Mouse (Mus musculus) kidney, embryonic 15.5 days (tissue): ENCODE measurements at regions not wholly inside any gene's neighbourhood (a gene's known extent, or its start where the extent isn't known, plus 50 kb on each side); places are given as distances from the start of the nearest gene placed in this dataset.
A peak's percentile ranks its signal among the peaks of the same experiment; 100 is the strongest.
"Not testable (repeated sequence)": the region's sequence is repeated elsewhere in the genome, so short reads cannot be mapped to it uniquely, and the experiment has no call there.

Experiments used
- ATAC-seq: fragments of 200-750 bp; cut with Nextera tagmentation; replicated peaks from 2 replicates; pipeline ENCODE4 v1.8.0; 2017; ENCODE audit warnings: moderate TSS enrichment; ENCODE audit not compliant: low FRiP score
- H3K27ac ChIP-seq: fragments of 300-500 bp; sonication (generic); 2 replicates; pipeline ENCODE4 v1.5.1; 2015; ENCODE audit warnings: mild to moderate bottlenecking, inconsistent platforms
- H3K27me3 ChIP-seq: fragments of 300-500 bp; sonication (generic); 2 replicates; pipeline ENCODE4 v1.6.1; 2015; ENCODE audit warnings: inconsistent platforms
- H3K36me3 ChIP-seq: fragments of 300-500 bp; sonication (generic); 2 replicates; pipeline ENCODE4 v1.6.1; 2015; ENCODE audit warnings: inconsistent platforms
- H3K4me1 ChIP-seq: fragments of 300-500 bp; sonication (generic); 2 replicates; pipeline ENCODE4 v1.6.1; 2015; ENCODE audit warnings: inconsistent platforms
- H3K4me2 ChIP-seq: fragments of 300-500 bp; sonication (generic); 2 replicates; pipeline ENCODE4 v1.6.1; 2015; ENCODE audit warnings: moderate library complexity, mild to moderate bottlenecking, inconsistent platforms
- H3K4me3 ChIP-seq: fragments of 300-500 bp; sonication (generic); replicated peaks from 2 replicates; pipeline ENCODE4 v1.5.1; 2015; ENCODE audit warnings: mild to moderate bottlenecking, inconsistent platforms
- H3K9ac ChIP-seq: fragments of 300-500 bp; sonication (generic); 2 replicates; pipeline ENCODE4 v1.6.1; 2015; ENCODE audit warnings: mild to moderate bottlenecking, inconsistent platforms
- H3K9me3 ChIP-seq: fragments of 300-500 bp; sonication (generic); replicated peaks from 2 replicates; pipeline ENCODE4 v1.6.1; 2016; ENCODE audit warnings: inconsistent platforms
- WGBS: fragments of 180-500 bp; shearing (Covaris S2); methylation state at CpG from one replicate; pipeline ENCODE4 v1.1.7; 2015; ENCODE audit warnings: mixed read lengths; 5-methylcytosine and 5-hydroxymethylcytosine counted together

- H3K36me3 ChIP-seq, H3K27ac ChIP-seq, H3K27me3 ChIP-seq, H3K4me2 ChIP-seq, H3K4me1 ChIP-seq, H3K9me3 ChIP-seq, H3K9ac ChIP-seq, H3K4me3 ChIP-seq, ATAC-seq: not testable (repeated sequence)
- 85% methylated on average over 6 of the region's 6 CpGs for WGBS
Observed at GRCm38 (mm10) chr6:107229843-107230242, 299.7 kb upstream of the Lrrn1 start.

- 86% methylated on average over 3 of the region's 3 CpGs for WGBS
- Histone ChIP-seq H3K27ac (no peak overlapping the region), H3K4me2 (no peak overlapping the region), H3K4me1 (no peaks in the 10 kb centered on the region), H3K27me3 (no peaks in the 10 kb centered on the region), H3K4me3 (no peak overlapping the region), H3K9ac (no peak overlapping the region), H3K36me3 (no peaks in the 10 kb centered on the region), H3K9me3 (no peaks in the 10 kb centered on the region)
- no peak for ATAC-seq
Observed at GRCm38 (mm10) chr6:107237692-107238091, 291.9 kb upstream of the Lrrn1 start.

- no peaks in the 10 kb centered on the region for H3K27me3 ChIP-seq
Observed at GRCm38 (mm10) chr6:107243981-107244380, 285.6 kb upstream of the Lrrn1 start.

GRCm38 (mm10) chr6:107280348-107280747 is 249.2 kb upstream of the Lrrn1 start:
- Histone ChIP-seq H3K27ac (no peak overlapping the region), H3K9ac (no peak overlapping the region), H3K9me3 (no peaks in the 10 kb centered on the region), H3K4me3 (no peak overlapping the region), H3K4me2 (no peak overlapping the region), H3K36me3 (no peaks in the 10 kb centered on the region), H3K4me1 (no peaks in the 10 kb centered on the region), H3K27me3 (no peaks in the 10 kb centered on the region)
- ATAC-seq, result no peak
- WGBS, result 96% methylated on average over 15 of the region's 15 CpGs

More at GRCm38 (mm10) chr6:107243981-107244380, 285.6 kb upstream of the Lrrn1 start:
- no peak overlapping the region for H3K4me3 ChIP-seq
- no peak overlapping the region for H3K27ac ChIP-seq
- ATAC-seq, result no peak
- no peaks in the 10 kb centered on the region for H3K36me3 ChIP-seq
- no peaks in the 10 kb centered on the region for H3K4me1 ChIP-seq
- WGBS, result 49% methylated on average over 3 of the region's 3 CpGs
- no peaks in the 10 kb centered on the region for H3K9me3 ChIP-seq
- no peak overlapping the region for H3K4me2 ChIP-seq
- H3K9ac ChIP-seq, result no peak overlapping the region

- H3K9ac ChIP-seq, result no peak overlapping the region
- H3K4me3 ChIP-seq, result no peak overlapping the region
- no peaks in the 10 kb centered on the region for H3K9me3 ChIP-seq
- 86% methylated on average over 3 of the region's 3 CpGs for WGBS
- no peaks in the 10 kb centered on the region for H3K4me1 ChIP-seq
- no peaks in the 10 kb centered on the region for H3K27me3 ChIP-seq
- no peak overlapping the region for H3K27ac ChIP-seq
- no peak for ATAC-seq
- H3K36me3 ChIP-seq, result no peaks in the 10 kb centered on the region
- no peak overlapping the region for H3K4me2 ChIP-seq
Observed at GRCm38 (mm10) chr6:107290850-107291249, 238.7 kb upstream of the Lrrn1 start.

- Histone ChIP-seq H3K27ac (no peak overlapping the region), H3K27me3 (no peaks in the 10 kb centered on the region), H3K4me2 (no peak overlapping the region), H3K9ac (no peak overlapping the region), H3K9me3 (no peaks in the 10 kb centered on the region), H3K4me3 (no peak overlapping the region), H3K4me1 (no peaks in the 10 kb centered on the region), H3K36me3 (no peaks in the 10 kb centered on the region)
- ATAC-seq, result no peak
- WGBS, result 90% methylated on average over 1 of the region's 1 CpGs
Observed at GRCm38 (mm10) chr6:107303676-107304369, 225.7 kb upstream of the Lrrn1 start.

- ATAC-seq, result no peak
- Histone ChIP-seq H3K4me1 (no peaks in the 10 kb centered on the region), H3K4me3 (no peak overlapping the region), H3K36me3 (no peaks in the 10 kb centered on the region), H3K4me2 (no peak overlapping the region), H3K27me3 (no peaks in the 10 kb centered on the region), H3K27ac (no peak overlapping the region), H3K9me3 (no peaks in the 10 kb centered on the region), H3K9ac (no peak overlapping the region)
- WGBS, result 88% methylated on average over 1 of the region's 1 CpGs
Observed at GRCm38 (mm10) chr6:107319565-107319964, 210.0 kb upstream of the Lrrn1 start.

GRCm38 (mm10) chr6:107350503-107350902 is 179.1 kb upstream of the Lrrn1 start:
- H3K36me3 ChIP-seq, result no peaks in the 10 kb centered on the region
- WGBS, result 72% methylated on average over 4 of the region's 4 CpGs
- no peak overlapping the region for H3K4me3 ChIP-seq
- no peaks in the 10 kb centered on the region for H3K4me1 ChIP-seq
- H3K27ac ChIP-seq, result no peak overlapping the region
- ATAC-seq, result no peak
- H3K4me2 ChIP-seq, result no peak overlapping the region
- no peaks in the 10 kb centered on the region for H3K9me3 ChIP-seq
- H3K27me3 ChIP-seq, result no peaks in the 10 kb centered on the region
- H3K9ac ChIP-seq, result no peak overlapping the region

GRCm38 (mm10) chr6:107375274-107375673 is 154.3 kb upstream of the Lrrn1 start:
- Histone ChIP-seq H3K9ac (no peak overlapping the region), H3K9me3 (no peaks in the 10 kb centered on the region)
- ATAC-seq, result 0 out of 2 replicates have a peak, but pooled peaks have one; percentile 43

GRCm38 (mm10) chr6:107378489-107378888 is 151.1 kb upstream of the Lrrn1 start:
- WGBS, result 84% methylated on average over 1 of the region's 1 CpGs
- H3K9ac ChIP-seq, result no peak overlapping the region
- H3K4me3 ChIP-seq, result no peak overlapping the region
- no peaks in the 10 kb centered on the region for H3K9me3 ChIP-seq
- no peak overlapping the region for H3K27ac ChIP-seq
- no peaks in the 10 kb centered on the region for H3K27me3 ChIP-seq
- no peak for ATAC-seq
- H3K4me1 ChIP-seq, result no peaks in the 10 kb centered on the region
- no peak overlapping the region for H3K4me2 ChIP-seq
- no peaks in the 10 kb centered on the region for H3K36me3 ChIP-seq

More at GRCm38 (mm10) chr6:107375274-107375673, 154.3 kb upstream of the Lrrn1 start:
- no peaks in the 10 kb centered on the region for H3K4me1 ChIP-seq
- H3K27ac ChIP-seq, result no peak overlapping the region
- H3K4me2 ChIP-seq, result no peak overlapping the region
- H3K36me3 ChIP-seq, result no peaks in the 10 kb centered on the region
- no peaks in the 10 kb centered on the region for H3K27me3 ChIP-seq
- no peak overlapping the region for H3K4me3 ChIP-seq

- H3K4me1 ChIP-seq, result no peaks in the 10 kb centered on the region
- H3K27me3 ChIP-seq, result no peaks in the 10 kb centered on the region
- no peak overlapping the region for H3K9ac ChIP-seq
- 65% methylated on average over 1 of the region's 1 CpGs for WGBS
- H3K9me3 ChIP-seq, result no peaks in the 10 kb centered on the region
- no peak for ATAC-seq
- H3K36me3 ChIP-seq, result no peaks in the 10 kb centered on the region
- H3K4me2 ChIP-seq, result no peak overlapping the region
- no peak overlapping the region for H3K4me3 ChIP-seq
- H3K27ac ChIP-seq, result no peak overlapping the region
Observed at GRCm38 (mm10) chr6:107380621-107381020, 148.9 kb upstream of the Lrrn1 start.

- ATAC-seq, result no peak
- Histone ChIP-seq H3K9ac (no peak overlapping the region), H3K4me1 (no peaks in the 10 kb centered on the region), H3K9me3 (no peaks in the 10 kb centered on the region), H3K4me2 (no peak overlapping the region), H3K27ac (no peak overlapping the region), H3K36me3 (no peaks in the 10 kb centered on the region), H3K27me3 (no peaks in the 10 kb centered on the region), H3K4me3 (no peak overlapping the region)
- WGBS, result 60% methylated on average over 7 of the region's 7 CpGs
Observed at GRCm38 (mm10) chr6:107386094-107386678, 143.4 kb upstream of the Lrrn1 start.

- Histone ChIP-seq H3K27ac (no peak overlapping the region), H3K27me3 (no peaks in the 10 kb centered on the region), H3K9me3 (no peaks in the 10 kb centered on the region), H3K4me3 (no peak overlapping the region), H3K4me1 (no peaks in the 10 kb centered on the region), H3K9ac (no peak overlapping the region), H3K4me2 (no peak overlapping the region), H3K36me3 (no peaks in the 10 kb centered on the region)
- 66% methylated on average over 3 of the region's 3 CpGs for WGBS
- no peak for ATAC-seq
Observed at GRCm38 (mm10) chr6:107389892-107390291, 139.7 kb upstream of the Lrrn1 start.
